Mouse (Mus musculus): ENCODE results near the gene Pigc.

The Pigc gene

DNA sequence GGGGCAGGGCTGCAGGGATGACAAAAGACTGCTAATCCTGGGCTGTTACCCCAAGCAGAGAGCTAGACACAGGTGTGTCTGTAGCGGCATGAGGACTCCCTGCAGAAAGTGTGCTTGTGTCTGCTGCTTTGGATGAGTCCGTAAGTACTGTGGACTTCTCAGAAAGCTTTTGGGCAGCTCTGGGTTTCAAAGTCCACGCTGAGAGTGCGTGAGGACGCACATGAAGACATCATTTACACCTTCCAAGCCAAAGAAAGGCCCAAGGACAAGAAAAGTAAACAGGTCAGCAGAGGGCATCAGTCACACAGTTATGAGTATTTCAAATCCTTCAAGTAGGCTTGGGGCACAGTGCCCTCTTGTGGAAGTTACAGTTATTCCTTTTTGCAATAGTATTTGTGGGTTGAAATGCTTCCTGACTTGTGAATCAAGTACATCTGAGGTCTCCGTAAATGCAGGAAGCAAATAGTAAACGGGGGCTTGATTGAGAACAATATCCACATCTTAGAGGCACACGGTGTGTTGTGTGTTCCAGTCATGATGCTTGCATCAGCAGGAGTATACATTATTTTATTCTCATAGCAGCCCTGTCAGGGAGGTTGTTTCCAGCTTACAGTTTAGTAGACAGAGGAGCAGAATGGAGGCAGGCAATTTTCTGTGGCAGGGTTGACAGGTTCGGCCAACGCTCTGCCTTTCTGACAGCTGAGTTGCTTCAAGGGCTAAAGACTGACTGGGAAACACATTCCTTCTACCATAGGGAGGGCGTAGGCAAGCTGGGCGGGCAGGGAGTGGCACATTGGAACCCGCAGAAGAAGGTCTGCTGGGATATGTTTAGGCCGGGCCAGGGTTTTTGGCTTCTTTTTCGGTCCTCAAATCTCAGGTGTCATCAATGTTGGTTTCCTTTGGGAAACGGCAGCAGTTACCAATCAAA, 7.5 kb downstream of the Pigc start:
- DNase-seq: peak; percentile 70

DNA sequence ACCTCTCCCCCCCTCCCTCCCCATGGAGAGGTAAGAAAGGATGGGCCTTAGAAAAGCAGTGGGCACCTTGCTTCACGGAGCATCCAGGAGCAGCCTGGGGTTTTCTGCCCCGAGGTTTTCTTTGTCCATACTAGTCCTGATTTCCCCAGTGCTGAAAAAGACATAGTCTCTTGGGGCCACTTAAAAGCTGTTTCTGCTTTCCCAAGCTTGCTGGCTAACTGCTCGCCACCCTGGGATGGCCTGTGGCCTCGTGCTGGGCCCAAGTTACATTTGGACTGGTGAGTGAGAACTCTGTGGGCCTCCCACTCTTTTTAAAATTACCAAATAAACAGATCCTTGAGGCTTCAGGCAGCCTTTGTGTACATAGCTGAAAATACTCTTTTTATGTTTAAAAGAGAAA, 8.3 kb downstream of the Pigc start:
- DNase-seq: no peak

DNA sequence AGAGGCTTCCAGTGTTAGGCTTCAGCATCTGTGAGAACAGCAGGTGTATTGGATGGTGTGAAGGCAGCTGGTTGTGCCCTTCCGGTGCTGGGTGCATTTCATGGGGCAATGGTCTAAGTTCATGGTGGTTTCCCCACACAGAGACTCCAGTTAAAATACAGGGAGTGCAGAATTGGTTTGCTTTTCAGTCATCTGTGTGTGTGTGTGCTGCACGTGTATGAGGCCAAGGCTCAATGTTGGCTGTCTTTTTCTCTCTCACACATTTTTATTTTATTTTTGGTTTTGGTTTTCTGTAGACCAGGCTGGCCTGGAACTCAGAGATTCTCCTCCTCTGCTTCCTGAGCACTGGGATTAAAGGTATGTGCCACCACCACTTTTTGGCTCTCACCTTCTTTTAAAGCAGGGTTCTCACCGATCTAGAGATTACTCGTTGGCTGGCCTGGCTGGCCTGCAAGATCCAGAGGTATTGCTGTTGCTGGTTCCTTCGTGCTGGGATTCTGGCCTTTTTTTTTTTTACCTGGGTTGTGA, 9.3 kb downstream of the Pigc start:
- no peak for DNase-seq

DNA sequence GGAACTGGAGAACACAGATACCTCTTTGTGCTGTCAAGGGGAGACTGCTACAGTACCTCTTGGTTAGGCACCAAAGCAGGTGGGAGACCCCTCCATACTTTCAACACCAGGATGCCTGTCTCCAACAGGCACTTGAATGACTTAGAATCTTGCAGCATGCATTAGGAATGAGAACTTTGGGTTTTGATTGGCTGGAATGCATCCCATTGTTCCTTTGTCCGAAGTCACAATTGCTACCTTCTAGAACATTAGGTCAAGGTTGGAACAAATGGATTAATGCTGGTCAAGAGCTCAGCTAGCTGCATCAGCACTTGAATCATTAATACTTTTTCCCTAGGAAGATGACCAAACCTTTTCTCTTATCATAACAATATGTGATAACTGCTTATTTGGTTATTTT, 10.6 kb downstream of the Pigc start, which contains the start of gene 4930558K02Rik:
Gene 4930558K02Rik (minus strand): TSS at position 101 of the 400 bp plus-strand sequence.
- no peak for DNase-seq

DNA sequence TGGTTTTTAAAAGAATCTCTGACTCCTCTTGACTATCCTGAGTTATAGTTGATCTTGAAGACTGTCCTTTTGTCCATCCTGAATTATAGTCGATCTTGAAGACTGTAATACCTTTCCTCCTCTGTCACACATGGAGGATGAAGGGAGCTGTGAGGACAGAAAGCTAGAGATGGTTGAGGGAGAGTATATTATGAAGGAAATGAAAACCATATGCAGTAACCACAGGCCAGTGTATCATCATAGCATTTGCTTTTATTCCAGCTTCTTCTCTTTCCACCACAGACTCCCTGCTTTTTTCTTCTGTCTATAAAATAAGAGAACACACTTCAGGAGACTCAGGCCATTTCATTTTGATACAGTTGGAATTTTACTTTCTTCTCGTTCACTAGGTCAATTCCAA, 11.1 kb downstream of the Pigc start:
- DNase-seq: no peak

DNA sequence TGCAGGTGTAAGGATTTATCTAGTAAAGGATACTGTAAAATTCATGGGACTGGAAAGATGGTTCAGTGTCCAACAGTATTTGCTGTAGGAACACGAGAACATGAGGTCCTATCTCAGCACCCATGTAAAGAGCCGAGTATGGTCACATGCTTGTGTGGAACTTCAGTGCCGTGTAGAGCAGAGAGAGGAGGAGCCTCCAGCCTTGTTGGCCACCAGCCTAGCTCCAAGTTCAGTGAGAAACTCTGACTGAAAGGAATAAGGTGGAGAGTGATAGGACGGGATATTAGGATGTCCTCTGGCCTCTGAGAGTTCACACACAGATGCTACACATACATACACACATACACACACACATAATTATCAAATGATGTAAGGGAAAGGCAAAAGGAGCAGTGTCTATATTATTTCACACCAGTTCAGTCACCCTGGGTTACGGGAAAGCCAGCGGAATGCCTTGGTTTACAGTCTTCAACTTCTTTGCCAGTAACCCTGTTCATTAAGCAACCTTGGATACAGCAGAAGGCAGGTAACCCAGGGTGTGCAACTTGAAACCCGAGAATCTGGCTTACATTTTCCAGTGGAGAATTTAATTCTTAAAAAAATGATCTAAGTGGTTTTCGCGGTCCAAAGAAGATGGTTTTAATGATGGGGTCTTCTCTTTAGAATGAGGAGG, 11.8 kb downstream of the Pigc start:
- DNase-seq: no peak

DNA sequence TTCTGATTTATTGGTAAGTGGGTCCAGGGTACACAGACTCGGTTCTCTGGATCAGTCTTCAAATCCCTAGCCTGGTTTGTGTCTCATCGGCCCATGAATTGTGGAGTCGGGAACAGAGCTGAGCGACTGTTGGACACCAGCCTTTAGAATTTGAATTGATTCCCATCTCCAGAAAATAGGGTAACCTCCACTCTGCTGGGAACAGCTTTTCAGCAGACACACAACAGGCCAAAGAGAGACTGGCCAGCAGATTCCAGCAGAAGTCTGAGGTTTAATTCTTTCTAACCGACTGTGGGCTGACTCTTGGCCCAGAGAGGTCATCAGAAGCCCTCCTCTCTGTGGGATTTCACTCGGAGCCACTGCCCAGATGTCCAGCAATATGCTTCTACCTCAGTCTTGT, 14.5 kb downstream of the Pigc start:
- no peak for DNase-seq

DNA sequence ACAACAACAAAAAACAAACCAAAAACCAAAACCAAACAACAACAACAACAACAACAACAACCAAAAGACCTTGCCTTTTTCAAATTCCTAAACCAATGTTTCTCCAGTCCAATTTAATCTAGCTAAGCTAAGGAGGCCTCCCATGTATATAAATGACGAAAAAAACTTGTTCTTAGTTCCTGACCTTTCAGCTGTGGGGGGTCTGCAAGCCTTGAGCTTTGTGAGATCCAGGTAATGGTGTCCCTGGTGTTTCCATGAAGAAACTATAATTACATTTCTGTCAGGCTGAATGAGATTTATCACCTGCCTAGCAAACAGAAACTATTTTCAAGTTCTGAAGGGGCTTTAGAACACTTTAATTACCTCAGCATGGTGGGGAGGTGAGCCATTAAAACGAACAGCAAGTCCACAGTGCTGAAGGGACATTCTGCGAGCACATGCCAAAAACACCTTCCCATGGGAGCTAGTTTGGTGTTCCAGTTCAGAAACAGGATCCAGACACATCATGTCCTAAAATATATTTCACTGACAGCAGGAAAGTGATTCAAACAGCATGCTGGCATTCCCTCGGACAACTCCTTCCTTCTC, 15.1 kb downstream of the Pigc start:
- DNase-seq: no peak

DNA sequence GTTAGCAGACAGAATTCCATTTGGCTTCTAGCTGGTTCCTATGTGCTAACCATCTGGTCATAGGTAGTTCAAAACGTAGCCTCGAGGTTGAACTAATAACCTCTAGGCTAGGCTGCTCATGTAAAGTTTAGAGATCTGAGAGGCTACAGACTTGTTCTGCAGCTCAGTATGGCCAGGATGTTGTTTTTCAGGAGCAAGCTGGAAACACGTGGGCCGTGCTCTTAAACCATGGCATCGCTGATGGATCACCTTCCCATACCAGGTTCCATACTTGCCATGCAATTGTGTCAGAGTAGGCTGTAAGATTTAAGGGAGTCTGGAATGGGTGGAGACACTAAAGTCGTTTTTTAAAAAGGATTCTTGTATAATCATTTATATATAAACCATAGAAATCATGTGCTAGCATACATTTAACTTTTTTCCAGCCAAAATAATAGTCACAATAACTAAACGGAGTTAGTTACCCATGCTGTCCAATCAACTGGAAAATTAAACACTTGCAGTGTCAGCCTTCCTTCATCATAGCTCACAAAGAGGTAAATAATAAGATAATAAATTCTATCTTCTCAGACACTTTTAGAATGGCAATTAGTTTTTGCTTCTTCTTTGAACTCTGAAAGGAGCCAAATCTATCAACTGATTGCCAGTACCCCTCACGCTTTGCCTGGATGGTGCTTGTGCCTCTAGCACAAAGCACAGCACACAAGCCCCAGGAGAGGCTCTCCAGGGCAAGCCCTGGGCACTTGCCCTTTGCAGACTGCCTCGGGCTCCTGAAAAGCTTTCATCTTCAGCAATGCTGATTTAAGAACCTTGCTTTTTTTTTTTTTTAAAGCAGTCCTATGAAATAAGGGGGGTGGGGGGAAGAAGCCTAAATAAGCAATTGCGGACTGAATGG, 21.9 kb downstream of the Pigc start:
- no peak for DNase-seq

DNA sequence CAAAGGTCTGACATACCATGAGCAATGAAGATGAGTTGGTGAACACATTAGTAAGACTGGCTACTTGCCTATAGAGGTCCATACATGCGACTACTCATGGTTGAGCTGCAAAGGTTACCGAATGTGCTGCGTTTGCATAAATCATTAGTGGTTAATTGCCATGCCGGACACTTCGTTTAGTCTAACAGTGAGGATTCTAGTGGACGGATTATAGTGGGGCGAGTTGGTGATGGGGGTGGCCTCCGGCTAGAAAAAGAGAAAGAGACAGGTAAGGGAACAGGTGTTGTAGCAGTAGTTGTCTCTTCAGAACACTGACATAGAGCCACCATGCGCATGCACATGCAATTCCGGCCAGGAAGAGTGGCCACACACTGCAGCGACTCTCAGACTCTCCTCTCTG, 22.9 kb downstream of the Pigc start:
- no peak for DNase-seq

DNA sequence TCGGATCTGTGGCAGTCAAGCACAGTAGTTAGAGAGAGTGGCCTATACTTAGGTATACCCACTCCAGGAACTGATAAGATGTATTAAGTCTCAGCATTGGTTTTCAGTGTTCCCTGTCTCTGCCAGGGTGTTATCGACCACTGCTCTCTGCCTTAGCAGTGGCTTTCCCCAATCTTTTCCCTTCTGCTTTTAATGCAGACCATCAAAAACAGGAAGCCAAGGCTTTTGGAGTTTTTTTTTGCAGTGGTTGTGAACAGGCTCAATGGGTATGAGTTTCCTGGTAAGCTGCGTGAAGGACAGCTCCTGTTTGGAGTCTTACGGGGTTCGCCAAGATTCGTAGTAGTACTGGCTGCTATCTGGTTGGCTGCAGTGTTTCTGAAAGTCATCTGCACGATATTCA, 23.4 kb downstream of the Pigc start:
- DNase-seq: no peak

DNA sequence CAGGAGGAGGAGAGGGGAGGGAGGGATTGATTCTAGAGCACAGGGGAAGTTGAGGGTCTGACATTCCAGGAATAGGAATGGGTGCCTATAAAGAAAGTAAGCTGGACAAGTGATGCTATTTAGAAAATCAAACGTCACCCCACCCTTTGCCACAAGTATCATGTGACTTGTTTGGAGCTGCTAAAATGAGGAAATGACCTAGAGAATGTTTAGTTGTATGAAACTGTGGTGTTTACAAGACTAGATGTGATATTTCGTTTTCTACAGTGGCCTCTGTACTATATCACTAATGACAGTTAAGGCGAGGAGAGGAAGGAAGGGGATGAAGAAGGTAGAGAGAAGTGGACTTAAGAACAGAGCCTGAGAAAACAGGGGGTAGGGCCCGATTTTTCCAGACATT, 29.8 kb downstream of the Pigc start:
- DNase-seq: no peak

DNA sequence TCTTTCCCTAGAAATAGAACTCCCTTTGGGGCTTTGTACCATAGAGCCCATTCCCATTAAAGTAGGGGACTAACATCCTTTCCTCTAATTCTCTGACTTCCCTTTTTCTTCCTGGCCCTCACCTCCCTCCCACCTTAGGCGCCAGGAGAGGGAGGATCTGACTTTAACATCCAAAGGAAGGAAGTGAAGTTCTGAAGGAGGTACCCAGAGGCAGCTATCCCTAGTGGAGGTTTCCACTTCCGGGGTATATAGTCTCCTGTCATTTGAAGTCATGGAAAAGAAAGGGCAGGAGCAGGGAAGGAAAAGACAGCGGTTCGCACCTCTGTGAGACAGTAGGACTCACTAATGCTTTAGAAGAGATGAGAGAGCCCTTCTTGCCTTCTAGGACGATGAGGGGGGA, 30.4 kb downstream of the Pigc start:
- no peak for DNase-seq

DNA sequence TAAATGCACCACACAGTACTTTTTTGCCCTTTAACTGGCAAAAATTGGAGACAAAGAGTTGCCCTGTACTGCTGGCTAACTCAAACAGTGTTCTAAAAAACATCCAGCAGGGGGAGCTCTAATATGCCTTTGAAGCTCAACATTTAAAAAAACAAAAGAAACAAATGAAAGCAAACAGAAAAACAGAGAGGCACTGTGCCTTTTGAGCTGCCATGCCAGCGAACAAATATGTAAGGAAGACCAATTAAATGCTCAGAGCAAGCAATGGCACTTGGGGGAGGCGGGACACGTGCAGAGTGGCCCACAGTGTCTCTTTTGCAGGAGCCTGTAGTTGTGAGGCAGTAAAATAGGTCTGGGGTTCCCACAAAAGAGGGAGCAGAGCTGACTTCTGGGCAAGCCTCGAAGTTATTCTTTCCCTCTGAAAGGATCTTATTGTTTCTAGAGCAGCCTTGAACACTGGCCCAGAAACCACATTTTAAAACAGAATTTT, 30.9 kb downstream of the Pigc start:
- DNase-seq: peak; percentile 58

DNA sequence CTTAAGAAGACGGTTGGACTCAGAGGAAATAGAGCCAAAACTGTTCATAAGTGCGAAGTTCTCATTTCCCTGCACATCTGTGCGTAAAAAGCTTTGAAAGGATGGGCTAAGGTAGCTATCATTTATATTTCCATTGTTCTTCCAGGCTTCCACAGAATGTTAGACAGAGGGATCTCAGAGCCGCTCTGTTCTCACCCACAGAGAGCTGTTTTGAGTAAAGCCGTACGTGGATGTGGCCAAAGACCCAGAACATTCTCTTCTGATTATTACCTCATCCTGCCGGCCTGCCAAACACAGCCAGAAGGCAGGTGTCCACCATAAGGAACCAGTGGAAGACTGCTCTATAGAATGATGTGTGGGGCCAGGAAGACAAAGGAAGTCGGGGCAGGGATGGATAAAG, 32.3 kb downstream of the Pigc start:
- DNase-seq: peak; percentile 71

DNA sequence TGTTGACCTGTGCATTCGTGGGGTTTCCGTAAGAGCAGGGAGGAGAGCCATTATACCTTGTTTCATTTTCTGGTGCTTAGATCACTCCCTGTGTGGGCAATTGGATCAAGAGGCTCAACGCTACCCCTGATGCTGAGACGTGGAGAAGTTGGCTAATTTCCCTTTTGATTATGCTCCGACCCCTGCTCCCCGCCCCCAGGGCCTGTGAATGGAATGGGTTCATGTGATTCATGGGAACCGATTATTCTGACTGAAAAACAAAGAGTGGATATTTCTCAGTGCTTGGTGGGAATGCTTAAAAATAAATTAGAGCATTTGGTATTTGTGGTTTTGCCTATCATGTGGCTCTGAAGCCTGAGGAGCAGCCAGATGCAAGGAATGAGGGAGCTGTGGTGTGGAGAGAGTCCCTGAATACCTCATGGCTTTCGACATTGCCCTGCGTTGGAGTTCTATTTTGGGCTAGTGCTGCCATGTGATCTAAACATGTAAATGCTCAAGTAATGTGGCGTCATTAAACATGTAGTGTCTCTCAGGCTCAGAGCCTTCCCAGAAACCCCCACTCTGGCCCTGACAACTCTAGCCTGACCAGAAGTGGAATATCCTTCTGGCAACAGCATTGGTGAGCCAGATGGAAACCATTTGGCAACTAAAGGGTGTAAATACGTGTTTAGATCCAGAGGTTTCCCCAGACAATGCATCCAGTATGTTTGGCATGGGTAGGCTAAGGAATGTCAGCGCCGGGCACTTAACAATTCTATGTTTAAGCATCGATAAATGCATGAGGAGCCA, 34.9 kb downstream of the Pigc start:
- DNase-seq: no peak

DNA sequence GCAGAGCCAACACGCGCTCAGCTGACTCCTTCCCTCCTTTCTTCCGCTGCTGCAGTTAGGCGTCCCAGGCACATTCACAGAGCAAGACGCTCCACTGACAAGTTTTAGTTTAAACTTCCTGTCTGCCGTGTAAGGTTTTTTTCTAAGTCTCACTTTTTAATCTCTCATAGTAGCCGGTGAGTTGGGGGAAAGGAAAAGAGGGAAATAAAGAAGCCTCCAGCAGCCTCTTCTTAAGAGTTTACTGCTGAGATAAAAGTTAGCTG, 35.5 kb downstream of the Pigc start:
- DNase-seq: no peak

DNA sequence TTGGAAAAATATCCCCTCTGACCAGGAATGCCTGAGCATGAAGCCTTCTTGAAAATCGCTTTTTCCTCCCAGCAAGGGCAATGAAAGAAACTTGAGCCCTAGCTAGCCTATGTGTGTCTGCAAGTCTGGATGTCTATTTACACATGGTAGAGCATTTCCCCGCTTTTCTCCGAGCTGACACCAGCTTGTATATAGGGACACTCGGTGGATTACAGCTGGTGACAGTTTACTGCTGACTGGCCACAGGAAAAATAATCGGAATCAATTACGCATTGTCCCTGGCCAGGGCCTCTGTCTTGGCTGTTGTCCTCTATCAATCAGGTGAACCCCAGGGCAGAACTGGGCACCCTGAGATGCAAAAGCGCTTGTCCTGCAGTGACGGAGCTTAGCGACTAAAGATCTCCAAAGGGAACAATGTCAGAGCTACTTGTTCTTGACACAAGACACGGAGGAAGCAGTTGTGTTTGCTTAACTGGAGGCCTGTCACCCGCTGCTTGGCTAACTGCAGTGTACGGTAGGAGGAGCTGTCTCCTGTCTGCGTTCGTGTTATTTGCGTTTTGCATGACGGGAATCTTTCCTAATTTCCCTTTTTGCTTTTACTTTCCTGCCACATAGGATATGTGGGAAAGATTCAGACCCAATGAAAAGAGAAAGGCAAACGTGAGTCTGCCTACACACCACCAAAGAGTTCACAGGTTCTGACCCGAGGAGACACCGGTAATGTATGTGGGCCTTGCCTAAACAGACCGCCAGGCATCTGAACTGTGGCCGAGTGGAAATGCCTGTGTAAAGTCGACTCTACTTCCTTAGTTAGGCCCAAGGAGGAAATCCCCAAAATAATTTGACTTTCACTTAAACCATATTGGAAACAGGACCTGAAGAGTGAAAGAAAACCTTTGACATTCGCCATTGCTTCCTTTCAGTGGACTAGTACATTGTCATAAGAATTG, 36.1 kb downstream of the Pigc start:
- DNase-seq: no peak

DNA sequence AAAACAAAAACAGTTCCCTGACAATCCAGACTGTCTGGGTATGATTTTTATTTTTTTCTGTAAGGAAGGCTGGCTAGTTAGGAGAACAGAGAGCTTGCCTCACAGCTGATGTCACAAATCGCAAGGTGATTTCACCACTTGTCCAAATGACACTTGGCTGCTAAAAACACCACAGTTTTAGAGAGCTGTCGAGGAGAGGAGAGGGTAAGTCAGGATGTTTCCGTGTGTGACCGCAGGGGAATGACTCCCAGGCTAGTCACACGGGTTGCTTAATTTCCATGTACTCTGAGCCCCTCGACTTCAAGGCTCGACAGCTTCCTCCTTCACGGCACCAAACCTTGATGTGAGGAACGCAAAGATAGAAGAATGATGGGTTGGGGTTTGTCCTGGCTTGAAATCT, 37.1 kb downstream of the Pigc start:
- DNase-seq: no peak

DNA sequence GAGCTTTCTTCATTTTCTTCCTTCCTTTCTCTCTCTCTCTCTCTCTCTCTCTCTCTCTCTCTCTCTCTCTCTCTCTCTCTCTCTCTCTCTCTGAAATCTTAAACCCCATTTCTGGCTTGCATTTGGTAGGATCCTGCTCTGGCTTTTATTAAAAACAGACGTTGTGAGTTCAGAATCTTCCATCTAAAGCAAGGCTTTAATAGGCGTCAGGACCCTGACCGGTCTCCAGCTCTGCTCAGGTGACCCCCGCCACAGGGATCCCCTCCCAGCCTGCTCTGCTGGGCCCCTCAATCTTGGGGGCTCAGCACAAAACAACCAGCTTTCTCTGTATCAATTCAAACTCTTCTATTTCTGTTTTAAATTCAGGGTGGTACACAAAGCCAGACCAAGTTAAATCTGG, 39.2 kb downstream of the Pigc start:
- no peak for DNase-seq

DNA sequence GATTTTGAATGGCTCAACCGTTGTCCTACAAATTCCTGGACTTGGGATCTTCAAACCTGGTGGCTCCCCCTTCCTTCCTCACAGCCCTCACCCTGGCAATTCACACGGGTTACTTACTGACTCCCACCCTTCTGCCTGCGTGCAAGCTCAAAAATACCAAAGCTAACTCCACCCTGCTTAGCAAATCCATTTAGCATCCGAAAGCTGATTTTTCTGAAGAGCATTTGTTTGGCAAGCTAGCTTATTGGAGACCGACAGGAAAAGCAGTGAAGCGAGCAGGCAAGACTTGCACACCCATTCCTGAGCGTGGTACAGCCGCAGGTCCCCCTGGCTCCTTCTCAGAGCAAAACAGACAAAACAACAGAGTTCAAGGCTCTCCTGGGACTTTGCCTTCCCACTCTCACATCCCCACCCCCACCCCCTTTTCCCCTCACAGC, 39.7 kb downstream of the Pigc start:
- no peak for DNase-seq
